Mouse (Mus musculus) cerebellum, adult (tissue): Measurements from ENCODE around the gene Cxcl15.
"Not testable (repeated sequence)": the region's sequence is repeated elsewhere in the genome, so short reads cannot be mapped to it uniquely, and the experiment has no call there.

Source experiments
- ATAC-seq: cut with Nextera tagmentation; 2 replicates; pipeline ENCODE4 v1.9.2; 2017; ENCODE audit warnings: mild to moderate bottlenecking, moderate library complexity, mixed read lengths; ENCODE audit not compliant: insufficient number of reproducible peaks, low FRiP score, low TSS enrichment

Cxcl15 gene

GRCm38 (mm10) chr5:90789306-90790073 lies 4.8 kb upstream of the Cxcl15 start:
- ATAC-seq: no peak

GRCm38 (mm10) chr5:90790074-90790502 lies 4.2 kb upstream of the Cxcl15 start:
- ATAC-seq: no peak

- not testable (repeated sequence) for ATAC-seq
Observed at GRCm38 (mm10) chr5:90795392-90795791, 1.1 kb downstream of the Cxcl15 start.

GRCm38 (mm10) chr5:90804574-90804973 lies 10.2 kb downstream of the Cxcl15 start:
- ATAC-seq: no peak

- no peak for ATAC-seq
Observed at GRCm38 (mm10) chr5:90806050-90806449, 11.7 kb downstream of the Cxcl15 start.

- no peak for ATAC-seq
Observed at GRCm38 (mm10) chr5:90807176-90807950, 13.0 kb downstream of the Cxcl15 start.

GRCm38 (mm10) chr5:90819756-90820155 lies 25.4 kb downstream of the Cxcl15 start:
- no peak for ATAC-seq

- ATAC-seq: no peak
Observed at GRCm38 (mm10) chr5:90832145-90832767, 37.9 kb downstream of the Cxcl15 start.

GRCm38 (mm10) chr5:90832768-90833388 lies 38.5 kb downstream of the Cxcl15 start:
- ATAC-seq: no peak

GRCm38 (mm10) chr5:90834436-90834835 lies 40.1 kb downstream of the Cxcl15 start:
- no peak for ATAC-seq

GRCm38 (mm10) chr5:90838582-90838981 lies 44.2 kb downstream of the Cxcl15 start:
- no peak for ATAC-seq

GRCm38 (mm10) chr5:90840902-90841869 lies 46.9 kb downstream of the Cxcl15 start:
- ATAC-seq: no peak

GRCm38 (mm10) chr5:90843891-90844290 lies 49.6 kb downstream of the Cxcl15 start:
- no peak for ATAC-seq

- not testable (repeated sequence) for ATAC-seq
Observed at GRCm38 (mm10) chr5:90850096-90850495, 55.8 kb downstream of the Cxcl15 start.

GRCm38 (mm10) chr5:90851391-90851790 lies 57.1 kb downstream of the Cxcl15 start:
- not testable (repeated sequence) for ATAC-seq
